Mouse (Mus musculus): Measurements from ENCODE around the gene Cdh22. TPM values are rescaled to one million over a fixed set of nuclear protein-coding genes. Genes with fewer than 3 reads are reported as not detected.

The Cdh22 gene
- total RNA-seq, 2 experiments from 2014 or later = 0.26 to 0.27 TPM

GRCm38 (mm10) chr2:165252801-165253200 is 18.1 kb upstream of the Cdh22 start:
- intact Hi-C loops (cut with DNase I) = no loop called here

GRCm38 (mm10) chr2:165252381-165252780 is 17.7 kb upstream of the Cdh22 start:
- DNase-seq = no peak
- intact Hi-C loops (cut with DNase I) = no loop called here

More at GRCm38 (mm10) chr2:165252801-165253200, 18.1 kb upstream of the Cdh22 start:
- no peak for DNase-seq

- intact Hi-C loops (cut with DNase I) = no loop called here
Measured at GRCm38 (mm10) chr2:165250903-165251302, 16.2 kb upstream of the Cdh22 start.

GRCm38 (mm10) chr2:165248967-165249366 is 14.3 kb upstream of the Cdh22 start:
- intact Hi-C loops (cut with DNase I) = no loop called here
- DNase-seq = no peak

More at GRCm38 (mm10) chr2:165250903-165251302, 16.2 kb upstream of the Cdh22 start:
- no peak for DNase-seq

GRCm38 (mm10) chr2:165246349-165246748 is 11.7 kb upstream of the Cdh22 start:
- no peak for DNase-seq
- intact Hi-C loops (cut with DNase I) = no loop called here

GRCm38 (mm10) chr2:165243122-165243720 is 8.6 kb upstream of the Cdh22 start:
- no peak for DNase-seq
- intact Hi-C loops (cut with DNase I) = no loop called here

- no peak for DNase-seq
- intact Hi-C loops (cut with DNase I) = no loop called here
Measured at GRCm38 (mm10) chr2:165242575-165242974, 7.9 kb upstream of the Cdh22 start.

GRCm38 (mm10) chr2:165241786-165242185 is 7.1 kb upstream of the Cdh22 start:
- intact Hi-C loops (cut with DNase I) = no loop called here
- DNase-seq = no peak

GRCm38 (mm10) chr2:165240371-165240770 is 5.7 kb upstream of the Cdh22 start:
- intact Hi-C loops (cut with DNase I) = no loop called here

GRCm38 (mm10) chr2:165239533-165240144 is 5.0 kb upstream of the Cdh22 start:
- DNase-seq = peak in 1 of 2 experiments; percentile 17
- intact Hi-C loops (cut with DNase I) = no loop called here

More at GRCm38 (mm10) chr2:165240371-165240770, 5.7 kb upstream of the Cdh22 start:
- no peak for DNase-seq

- intact Hi-C loops (cut with DNase I) = no loop called here
- no peak for DNase-seq
Measured at GRCm38 (mm10) chr2:165238416-165239145, 3.9 kb upstream of the Cdh22 start.

GRCm38 (mm10) chr2:165234291-165234612 is 401 bp downstream of the Cdh22 start:
- no peak for DNase-seq
- intact Hi-C loops (cut with DNase I) = loop anchor here (5.0 kb wide), 1 partner anchor 157 kb away; no protein-coding TSS in a partner anchor

GRCm38 (mm10) chr2:165233491-165234290 is 962 bp downstream of the Cdh22 start:
- peak; percentile 50 to 64 for DNase-seq
- intact Hi-C loops (cut with DNase I) = loop anchor here (1.0 to 5.0 kb wide), 2 partner anchors 104 to 156 kb away; no protein-coding TSS in a partner anchor

GRCm38 (mm10) chr2:165229050-165229449 is 5.6 kb downstream of the Cdh22 start:
- intact Hi-C loops (cut with DNase I) = no loop called here
- no peak for DNase-seq

- DNase-seq = no peak
- intact Hi-C loops (cut with DNase I) = no loop called here
Measured at GRCm38 (mm10) chr2:165223837-165224236, 10.8 kb downstream of the Cdh22 start.

- intact Hi-C loops (cut with DNase I) = no loop called here
- no peak for DNase-seq
Measured at GRCm38 (mm10) chr2:165221952-165222351, 12.7 kb downstream of the Cdh22 start.

GRCm38 (mm10) chr2:165220347-165220945 is 14.2 kb downstream of the Cdh22 start:
- no peak for DNase-seq
- intact Hi-C loops (cut with DNase I) = no loop called here

GRCm38 (mm10) chr2:165218954-165219353 is 15.7 kb downstream of the Cdh22 start:
- DNase-seq = no peak
- intact Hi-C loops (cut with DNase I) = no loop called here

- intact Hi-C loops (cut with DNase I) = no loop called here
- DNase-seq = peak in 1 of 2 experiments; percentile 28
Measured at GRCm38 (mm10) chr2:165217361-165218149, 17.1 kb downstream of the Cdh22 start.
